Mouse (Mus musculus): ENCODE results near the gene Fcna.

GRCm38 (mm10) chr2:25656691-25657090 is 28.9 kb upstream of the Fcna start:
- TF ChIP-seq CTCF (IDR thresholded peaks at IDR 0.05 in 2 of 3, conservative IDR thresholded peaks at IDR 0.05 in 1 of 3; ENCODE audit: control insufficient read depth in 1 of 3, insufficient read depth in 1 of 3, low read depth in 2 of 3, low read length in 3 of 3, poor library complexity in 1 of 3, severe bottlenecking in 1 of 3) (no peak), POLR2A (IDR thresholded peaks at IDR 0.05; ENCODE audit: control insufficient read depth in 1 of 2, insufficient read depth in 1 of 2, low read depth in 1 of 2, low read length in 2 of 2, poor library complexity in 1 of 2) (no peak), MAFK (IDR thresholded peaks at IDR 0.05; ENCODE audit: borderline replicate concordance, low read depth, low read length) (no peak)
